Mouse (Mus musculus) E14TG2a.4 (cell line): ENCODE measurements around the gene Plcb3.

ENCODE experiments used
- CTCF ChIP-seq: conservative IDR thresholded peaks from 2 replicates; pipeline ENCODE4 v1.5.1; 2014; ENCODE audit warnings: low read length
- NANOG ChIP-seq: IDR thresholded peaks from 2 replicates; pipeline ENCODE4 v1.6.1; 2014; ENCODE audit warnings: borderline replicate concordance, low read length, mixed read lengths
- POU5F1 ChIP-seq: IDR thresholded peaks from 2 replicates; pipeline ENCODE4 v1.6.1; 2014; ENCODE audit warnings: low read length, borderline replicate concordance

- TF ChIP-seq CTCF = no peak
- no peak for TF ChIP-seq POU5F1
- TF ChIP-seq NANOG = no peak
These were observed 38.3 kb upstream of the Plcb3 start for GRCm38 (mm10) chr19:7014481-7015135.
